Mouse (Mus musculus): Measurements from ENCODE around the gene Tmem259. TPM values are rescaled to one million over a fixed set of nuclear protein-coding genes. Genes with fewer than 3 reads are reported as not detected.

Tmem259 gene
- polyA plus RNA-seq, 1 experiment, result 394 TPM

GRCm38 (mm10) chr10:79997034-79997760 lies 13.1 kb upstream of the Tmem259 start:
- no peak for TF ChIP-seq GATA1 (IDR thresholded peaks at IDR 0.05; ENCODE audit: low read length)

- no peak for TF ChIP-seq GATA1 (IDR thresholded peaks at IDR 0.05; ENCODE audit: low read length)
Observed at GRCm38 (mm10) chr10:79996272-79997033, 12.3 kb upstream of the Tmem259 start, which contains the start of gene Abca7. TSS of gene Abca7 (plus strand) at chr10:79996494.

- no peak for TF ChIP-seq GATA1 (IDR thresholded peaks at IDR 0.05; ENCODE audit: low read length)
Observed at GRCm38 (mm10) chr10:79995636-79996035, 11.5 kb upstream of the Tmem259 start.

- no peak for TF ChIP-seq GATA1 (IDR thresholded peaks at IDR 0.05; ENCODE audit: low read length)
Observed at GRCm38 (mm10) chr10:79994397-79995115, 10.4 kb upstream of the Tmem259 start.

GRCm38 (mm10) chr10:79991548-79991947 lies 7.4 kb upstream of the Tmem259 start:
- no peak for TF ChIP-seq GATA1 (IDR thresholded peaks at IDR 0.05; ENCODE audit: low read length)

GRCm38 (mm10) chr10:79991099-79991498 lies 7.0 kb upstream of the Tmem259 start:
- no peak for TF ChIP-seq GATA1 (IDR thresholded peaks at IDR 0.05; ENCODE audit: low read length)

GRCm38 (mm10) chr10:79989870-79990269 lies 5.7 kb upstream of the Tmem259 start:
- no peak for TF ChIP-seq GATA1 (IDR thresholded peaks at IDR 0.05; ENCODE audit: low read length)

GRCm38 (mm10) chr10:79989272-79989786 lies 5.2 kb upstream of the Tmem259 start:
- no peak for TF ChIP-seq GATA1 (IDR thresholded peaks at IDR 0.05; ENCODE audit: low read length)

GRCm38 (mm10) chr10:79988506-79989271 lies 4.6 kb upstream of the Tmem259 start, which contains the start of gene Cnn2:
TSS of gene Cnn2 (plus strand) at chr10:79988584.
- no peak for TF ChIP-seq GATA1 (IDR thresholded peaks at IDR 0.05; ENCODE audit: low read length)

- TF ChIP-seq GATA1 (IDR thresholded peaks at IDR 0.05; ENCODE audit: low read length), result no peak
Observed at GRCm38 (mm10) chr10:79987771-79988505, 3.8 kb upstream of the Tmem259 start.

GRCm38 (mm10) chr10:79986963-79987362 lies 2.8 kb upstream of the Tmem259 start:
- TF ChIP-seq GATA1 (IDR thresholded peaks at IDR 0.05; ENCODE audit: low read length), result no peak

GRCm38 (mm10) chr10:79986232-79986878 lies 2.2 kb upstream of the Tmem259 start:
- TF ChIP-seq GATA1 (IDR thresholded peaks at IDR 0.05; ENCODE audit: low read length), result no peak

- no peak for TF ChIP-seq GATA1 (IDR thresholded peaks at IDR 0.05; ENCODE audit: low read length)
Observed at GRCm38 (mm10) chr10:79985334-79986231, 1.5 kb upstream of the Tmem259 start.

All from G1E-ER4 (cell line).